In the genomic region with DNA sequence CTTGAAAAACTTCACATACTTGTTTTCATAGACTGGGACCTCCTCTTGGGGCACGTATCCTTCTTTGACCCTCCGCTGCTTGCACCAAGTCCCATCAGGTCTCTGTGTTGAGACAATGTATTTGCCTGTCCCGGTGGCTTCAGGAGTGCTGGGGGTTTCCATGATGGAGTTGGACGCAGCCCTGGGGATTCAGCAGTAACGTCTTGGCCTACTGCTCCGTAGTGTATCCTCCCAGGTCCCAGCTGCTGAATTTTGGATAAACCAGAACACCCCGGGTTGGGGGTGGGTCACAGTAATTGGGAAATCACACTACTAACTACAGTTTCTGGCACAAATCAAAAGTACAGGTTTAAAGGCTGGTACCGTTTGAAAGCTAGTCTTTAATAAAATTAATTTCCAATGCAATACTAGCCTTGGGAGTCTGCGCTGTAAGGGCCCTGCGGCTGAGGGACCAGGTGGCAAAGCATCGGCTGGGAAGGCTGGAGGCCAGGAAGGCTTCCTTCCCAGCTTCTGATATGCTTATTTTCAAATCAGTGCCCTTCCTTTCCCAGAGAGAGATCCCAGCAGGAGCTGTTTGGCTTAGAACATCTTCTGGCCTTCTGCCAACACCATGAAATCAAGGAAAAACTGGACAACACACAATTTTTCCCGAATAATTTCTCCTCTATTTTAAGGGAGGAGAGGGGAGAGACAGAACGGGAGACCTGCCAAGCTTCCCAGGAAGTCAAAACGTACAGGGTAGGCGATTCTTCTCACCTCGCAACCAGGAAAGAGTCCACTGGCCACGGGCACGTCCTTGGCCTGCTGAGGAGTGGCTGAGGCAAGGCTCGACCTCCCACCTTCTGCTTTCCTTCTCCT, we compare ENCODE assay signal across 12 mouse cellular contexts. TPM values are rescaled to one million over a fixed set of nuclear protein-coding genes. Genes with fewer than 3 reads are reported as not detected.
A peak's percentile ranks its signal among the peaks of the same experiment; 100 is the strongest.
DNase-seq lines count a peak whose midpoint lies in the region; ATAC-seq lines count a peak whose summit lies in the region.
"Had no signal": no experiment of that assay in that cellular context is flagged by ENCODE, and none has a peak within 500 bp of the region (broad histone marks: within the 10 kb centered on the region; RNA-seq: fewer than 3 reads in every experiment).

No protein-coding gene starts in this region.

- WGBS in limb, embryonic 15.5 days = 55% methylated on average over 19 of the region's 19 CpGs
- 89% methylated on average over 19 of the region's 19 CpGs for WGBS in limb, embryonic 10.5 days

- H3K27me3 ChIP-seq in limb, embryonic 15.5 days = no peaks in the 10 kb centered on the region
- no peaks in the 10 kb centered on the region for H3K27me3 ChIP-seq in limb, embryonic 10.5 days (ENCODE audit: low read depth, poor library complexity, severe bottlenecking)

- no peaks in the 10 kb centered on the region for H3K36me3 ChIP-seq in limb, embryonic 15.5 days
- no peaks in the 10 kb centered on the region for H3K36me3 ChIP-seq in limb, embryonic 10.5 days

- H3K27ac ChIP-seq in limb, embryonic 15.5 days = 0 out of 2 replicates have a peak overlapping the region, but pooled peaks have one; percentile 17
- no peak overlapping the region for H3K27ac ChIP-seq in limb, embryonic 10.5 days
- H3K27ac ChIP-seq: kidney, postnatal 0 days had no signal

- H3K4me3 ChIP-seq in limb, embryonic 15.5 days = no peak overlapping the region
- H3K4me3 ChIP-seq in limb, embryonic 10.5 days = no peak overlapping the region

- H3K9me3 ChIP-seq in limb, embryonic 15.5 days = no peaks in the 10 kb centered on the region
- H3K9me3 ChIP-seq in limb, embryonic 10.5 days (replicated peaks) = no peaks in the 10 kb centered on the region

- H3K4me1 ChIP-seq in limb, embryonic 15.5 days = 0 out of 2 replicates have a peak, but pooled peaks cover 10% of the 10 kb centered on the region
- no peaks in the 10 kb centered on the region for H3K4me1 ChIP-seq in limb, embryonic 10.5 days

- peak; percentile 13 for DNase-seq in gastrocnemius, postnatal 25 days
- no peak for DNase-seq in gastrocnemius, postnatal 10 days
- no peak for DNase-seq in limb, embryonic 10.5 days (ENCODE audit: low spot score)
- DNase-seq in brain, adult 2 months (ENCODE audit: low read depth, low spot score) = peak; percentile 96
- peak; percentile 94 for DNase-seq in cerebellum, adult 9-10 months
- DNase-seq in layer of hippocampus, postnatal 14 days (ENCODE audit: low spot score in 2 of 2) = no peak
- DNase-seq: lung, adult 2 months; spleen, adult 18-20 months; thymus, adult 18-20 months had no signal

- no peak overlapping the region for H3K4me2 ChIP-seq in limb, embryonic 15.5 days

- no peak overlapping the region for H3K9ac ChIP-seq in limb, embryonic 15.5 days

- ATAC-seq in limb, embryonic 15.5 days (ENCODE audit: insufficient number of reproducible peaks, low FRiP score, low TSS enrichment, low read depth) = no peak
- ATAC-seq in CD4-positive, CD25-positive, alpha-beta regulatory T cell, adult 4 months = no peak

RNA-seq across cellular contexts. Expression of gene Tmem56, which starts 32.1 kb away (rescaled TPM):
- total RNA-seq in gastrocnemius, postnatal 25 days (2021) = 10 to 100 TPM; 19.3 to 25.8 TPM
- 1 to 10 TPM; 5.7 to 6.4 TPM for total RNA-seq in gastrocnemius, postnatal 10 days (2021)
- 1.1 and 1.3 TPM in 2 replicates for polyA plus RNA-seq in limb, embryonic 15.5 days (2015; fragmentation: Nextera tagmentation; extraction: Ambion mirVana)
- polyA plus RNA-seq in limb, embryonic 10.5 days (2016; fragmentation: Nextera tagmentation; extraction: Ambion mirVana) = 0.96 and 1.0 TPM in 2 replicates
- not detected for polyA plus RNA-seq in CD4-positive, CD25-positive, alpha-beta regulatory T cell, adult 4 months (2017; shearing (Covaris generic))
- total RNA-seq in layer of hippocampus, postnatal 14 days (2021) = 10 to 100 TPM; 25.4 to 28.3 TPM

RNA-seq across cellular contexts. Expression of gene Alg14, which starts 40.8 kb away (rescaled TPM):
- total RNA-seq in gastrocnemius, postnatal 25 days (2021) = 1 to 10 TPM; 9.2 to 9.3 TPM
- total RNA-seq in gastrocnemius, postnatal 10 days (2021) = 10 to 100 TPM; 11.0 to 12.1 TPM
- polyA plus RNA-seq in limb, embryonic 15.5 days (2015; fragmentation: Nextera tagmentation; extraction: Ambion mirVana) = 41.6 and 43.9 TPM in 2 replicates
- polyA plus RNA-seq in limb, embryonic 10.5 days (2016; fragmentation: Nextera tagmentation; extraction: Ambion mirVana) = 26.0 and 35.0 TPM in 2 replicates
- polyA plus RNA-seq in CD4-positive, CD25-positive, alpha-beta regulatory T cell, adult 4 months (2017; shearing (Covaris generic)) = 10 to 100 TPM; 15.5 to 29.5 TPM
- 10 to 100 TPM; 18.6 to 21.7 TPM for total RNA-seq in layer of hippocampus, postnatal 14 days (2021)

Comparison
In these comparisons a context has a peak if more than half of its experiments do, and no peak if none do; other contexts are left out.
1. DNase-seq: peak in gastrocnemius, postnatal 25 days (single experiment), brain, adult 2 months (single experiment) and cerebellum, adult 9-10 months (single experiment); none in gastrocnemius, postnatal 10 days (single experiment), limb, embryonic 10.5 days (single experiment) and layer of hippocampus, postnatal 14 days (0 of 2).